Mouse (Mus musculus): Measurements from ENCODE around the gene Ctdnep1.

Gene Ctdnep1

GRCm38 (mm10) chr11:69981141-69981762, at the start of gene Ctdnep1:
TSS of gene Ctdnep1 (plus strand) at chr11:69981156.
- DNase-seq (ENCODE audit: low read depth, low spot score) = no peak

GRCm38 (mm10) chr11:69931769-69932168, 49.2 kb upstream of the Ctdnep1 start:
- DNase-seq (ENCODE audit: low read depth, low spot score) = no peak

- no peak for DNase-seq (ENCODE audit: low read depth, low spot score)
Measured at GRCm38 (mm10) chr11:69932254-69932653, 48.7 kb upstream of the Ctdnep1 start.

DNA sequence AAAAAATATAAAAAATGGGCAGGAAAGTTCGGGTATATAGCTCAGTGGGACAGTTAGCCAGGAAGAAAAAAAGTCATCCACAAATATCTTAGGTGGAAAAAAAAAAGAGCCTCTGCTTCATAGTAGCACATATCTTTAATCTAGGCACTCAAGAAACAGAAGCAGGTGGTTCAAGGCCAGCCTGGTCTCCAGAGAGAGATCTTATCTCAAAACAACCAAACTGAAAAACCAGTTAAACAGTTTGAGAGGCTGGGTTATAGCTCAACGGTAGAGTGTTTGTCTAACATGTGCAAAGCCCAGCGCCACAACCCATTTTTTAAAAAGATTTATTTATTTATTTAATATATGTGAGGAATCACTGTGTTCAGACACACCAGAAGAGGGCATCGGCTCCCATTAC, 47.9 kb upstream of the Ctdnep1 start:
- DNase-seq (ENCODE audit: low read depth, low spot score) = no peak

GRCm38 (mm10) chr11:69934169-69934568, 46.8 kb upstream of the Ctdnep1 start:
- DNase-seq (ENCODE audit: low read depth, low spot score) = peak; percentile 85

GRCm38 (mm10) chr11:69934681-69935080, 46.3 kb upstream of the Ctdnep1 start:
- no peak for DNase-seq (ENCODE audit: low read depth, low spot score)

DNA sequence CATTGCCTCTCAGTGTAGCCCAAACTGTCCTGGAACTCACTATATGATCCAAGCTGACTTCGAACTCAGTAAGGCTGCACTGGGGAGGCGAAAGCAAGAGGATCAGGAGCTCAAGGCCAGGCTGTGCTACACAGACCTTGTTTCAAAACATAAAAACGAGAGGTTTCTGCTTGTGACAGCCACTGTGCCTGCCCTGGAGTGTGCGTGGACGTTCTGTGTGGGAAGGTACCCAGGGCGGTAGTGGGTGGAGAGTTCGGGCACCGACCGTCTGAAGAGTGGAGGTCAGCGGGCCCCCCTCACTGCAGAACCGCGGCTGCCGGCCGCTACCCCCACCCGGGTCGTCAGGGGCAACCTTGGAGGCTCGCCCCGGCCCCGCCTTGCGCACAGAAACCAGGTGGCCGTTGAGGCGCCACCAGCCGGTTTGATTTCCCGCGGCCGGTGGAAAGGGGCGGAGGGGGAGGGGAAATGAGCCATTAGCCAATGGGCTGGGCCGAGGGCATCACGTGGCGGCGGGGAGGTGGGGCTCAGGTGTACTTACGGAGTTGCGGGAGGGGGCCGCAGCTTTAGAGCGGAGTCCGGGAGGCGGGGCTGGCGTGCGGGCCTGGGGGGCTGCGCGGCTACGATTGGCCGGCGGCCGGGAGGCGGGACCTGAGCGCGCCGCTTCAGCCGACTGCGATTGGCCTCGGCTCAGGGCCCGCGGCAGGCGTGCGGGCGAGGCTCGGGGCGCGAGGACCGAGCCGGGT, 45.6 kb upstream of the Ctdnep1 start, which contains the start of gene Ybx2:
Gene Ybx2, plus strand, starts transcription at position 660 of the 743 bp plus-strand sequence.
- peak; percentile 83 for DNase-seq (ENCODE audit: low read depth, low spot score)

GRCm38 (mm10) chr11:69936156-69936555, 44.8 kb upstream of the Ctdnep1 start:
- no peak for DNase-seq (ENCODE audit: low read depth, low spot score)

DNA sequence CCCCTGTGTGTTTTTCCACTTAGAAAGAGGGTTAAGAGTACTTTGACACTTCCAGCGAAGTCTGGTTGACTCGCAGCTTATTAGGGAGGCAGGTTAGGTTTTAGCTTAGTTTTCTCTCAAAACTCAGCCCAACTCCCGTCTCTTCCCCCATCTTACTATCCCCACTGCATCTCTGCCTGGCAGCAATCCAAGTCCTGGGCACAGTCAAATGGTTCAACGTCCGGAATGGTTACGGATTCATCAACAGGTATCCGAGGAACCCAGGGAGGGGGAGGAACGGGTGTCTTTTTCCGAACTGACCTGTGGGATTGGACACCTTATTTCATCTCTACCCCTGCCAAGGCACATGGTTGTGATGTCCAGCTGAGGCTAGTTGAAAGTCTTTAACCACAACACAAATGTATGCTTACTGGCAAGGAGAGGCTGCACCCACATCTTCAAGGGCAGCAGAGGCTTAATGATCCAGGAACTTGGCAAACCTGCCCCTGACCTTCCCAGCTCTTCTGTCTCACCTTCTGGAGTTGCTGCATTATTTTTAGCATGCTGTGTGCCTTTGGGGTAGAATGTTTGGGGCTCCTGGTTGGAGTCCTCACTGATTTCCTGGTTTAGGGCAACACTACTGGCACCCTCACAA, 44.1 kb upstream of the Ctdnep1 start:
- no peak for DNase-seq (ENCODE audit: low read depth, low spot score)

- no peak for DNase-seq (ENCODE audit: low read depth, low spot score)
Measured at GRCm38 (mm10) chr11:69937385-69937784, 43.6 kb upstream of the Ctdnep1 start.

DNA sequence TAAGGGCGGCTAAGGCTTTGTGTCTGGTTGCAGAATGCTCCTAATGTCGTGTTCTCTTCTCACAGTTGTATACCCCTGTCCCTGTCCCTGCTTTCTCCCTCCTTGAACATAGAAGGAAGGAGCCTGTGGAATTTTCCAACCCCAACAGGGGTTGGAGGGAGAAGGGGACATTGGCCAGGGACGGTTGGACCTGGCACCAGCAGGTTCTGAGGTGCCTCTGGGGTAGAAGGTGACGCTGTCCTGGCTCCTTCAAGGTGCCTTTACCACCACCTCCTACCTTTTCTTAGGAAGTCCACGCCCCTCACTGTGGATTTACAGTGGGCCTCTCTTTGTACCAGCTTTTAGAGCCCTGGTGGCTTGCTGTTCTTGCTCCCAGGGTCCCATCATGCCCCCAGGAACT, 43.1 kb upstream of the Ctdnep1 start:
- no peak for DNase-seq (ENCODE audit: low read depth, low spot score)

GRCm38 (mm10) chr11:69938401-69938979, 42.5 kb upstream of the Ctdnep1 start:
- no peak for DNase-seq (ENCODE audit: low read depth, low spot score)

DNA sequence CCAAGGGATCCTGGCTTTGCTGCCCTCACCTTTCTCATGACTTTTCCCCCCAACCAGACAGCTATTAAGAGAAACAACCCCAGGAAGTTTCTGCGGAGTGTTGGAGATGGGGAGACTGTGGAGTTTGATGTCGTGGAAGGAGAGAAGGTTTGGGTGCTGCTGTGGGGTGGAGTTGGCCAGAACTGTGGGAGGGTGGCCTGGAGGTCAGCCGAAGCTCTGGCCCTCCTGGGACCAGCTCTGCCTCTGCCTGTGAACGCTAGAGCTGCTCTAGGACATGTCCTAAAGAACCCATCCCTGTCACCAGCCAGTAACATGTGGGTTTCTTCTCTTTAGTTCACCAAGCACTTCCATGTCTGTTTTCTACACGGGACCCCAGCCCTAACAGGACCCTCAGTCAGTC, 41.8 kb upstream of the Ctdnep1 start:
- no peak for DNase-seq (ENCODE audit: low read depth, low spot score)

- no peak for DNase-seq (ENCODE audit: low read depth, low spot score)
Measured at GRCm38 (mm10) chr11:69939731-69940130, 41.2 kb upstream of the Ctdnep1 start.

GRCm38 (mm10) chr11:69940962-69941361, 40.0 kb upstream of the Ctdnep1 start:
- DNase-seq (ENCODE audit: low read depth, low spot score) = no peak

DNA sequence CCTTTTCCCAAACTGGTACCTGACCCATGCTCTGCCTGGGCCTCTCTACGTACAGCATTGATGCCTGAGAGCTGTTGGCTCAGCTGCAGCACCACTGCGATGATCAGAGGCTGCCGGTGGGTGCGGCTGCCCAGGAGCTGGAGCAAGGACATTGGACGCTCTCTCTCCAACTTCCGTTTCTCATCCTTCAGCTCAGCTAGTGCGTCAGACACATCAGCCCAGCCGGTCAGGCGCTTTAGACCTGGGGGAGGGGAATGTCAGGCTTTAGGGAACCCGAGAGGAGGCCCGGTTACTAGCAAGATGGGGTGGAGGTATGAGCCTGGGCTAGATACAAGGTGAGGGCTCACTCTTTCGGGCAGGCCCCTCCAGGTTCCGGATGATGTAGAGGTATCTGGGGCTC, 35.7 kb upstream of the Ctdnep1 start:
- peak; percentile 20 for DNase-seq (ENCODE audit: low read depth, low spot score)

- DNase-seq (ENCODE audit: low read depth, low spot score) = peak; percentile 34
Measured at GRCm38 (mm10) chr11:69945997-69946891, 34.7 kb upstream of the Ctdnep1 start.

GRCm38 (mm10) chr11:69947337-69948065, 33.5 kb upstream of the Ctdnep1 start:
- DNase-seq (ENCODE audit: low read depth, low spot score) = peak; percentile 93

DNA sequence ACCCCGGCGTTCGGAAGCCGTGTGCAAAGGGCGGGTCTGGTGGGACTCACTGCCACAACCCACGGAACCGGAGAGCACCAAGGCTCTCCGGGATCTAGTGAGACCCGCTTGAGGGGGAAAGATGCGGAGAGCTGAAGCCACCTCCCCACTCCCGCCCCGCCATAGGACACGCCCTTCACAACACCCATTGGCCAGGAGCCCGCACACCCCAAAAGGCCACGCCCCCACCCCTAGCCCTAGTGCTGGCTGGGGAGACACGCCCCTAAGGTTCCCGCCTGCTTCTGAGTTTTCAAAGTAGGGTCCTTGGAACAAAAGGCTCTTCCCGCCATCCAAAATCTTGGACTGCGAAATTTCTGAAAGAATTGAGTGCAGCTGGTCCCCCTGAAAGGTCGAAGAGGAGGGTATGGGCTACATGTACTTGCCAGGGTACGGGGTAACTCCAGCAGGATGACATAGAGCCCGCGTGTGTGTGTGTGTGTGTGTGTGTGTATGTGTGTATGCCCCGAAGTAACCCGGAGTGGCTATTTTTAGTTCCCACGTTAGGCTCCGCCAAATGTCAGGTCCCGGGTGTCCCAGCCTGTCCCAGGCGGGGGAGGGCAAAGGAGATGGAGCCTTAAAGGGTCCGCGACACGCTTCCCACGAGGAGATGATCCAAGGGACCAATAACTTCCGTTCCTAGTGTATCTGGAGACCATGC, 32.7 kb upstream of the Ctdnep1 start, which contains the start of gene Slc2a4:
Gene Slc2a4, minus strand, starts transcription at position 123 of the 697 bp plus-strand sequence.
- peak; percentile 97 for DNase-seq (ENCODE audit: low read depth, low spot score)

GRCm38 (mm10) chr11:69948763-69949150, 32.2 kb upstream of the Ctdnep1 start:
- DNase-seq (ENCODE audit: low read depth, low spot score) = peak; percentile 95

Data from skeletal muscle tissue, adult 2 months (tissue).